Mouse (Mus musculus) brain, embryonic 14.5 days (tissue): ENCODE measurements around the gene Olfr429. TPM values are rescaled to one million over a fixed set of nuclear protein-coding genes. Genes with fewer than 3 reads are reported as not detected.
"Not testable (repeated sequence)": the region's sequence is repeated elsewhere in the genome, so short reads cannot be mapped to it uniquely, and the experiment has no call there.

Experiments used
- DNase-seq: peaks from one replicate; pipeline ENCODE4 v3.0.0-alpha.2; 2011; ENCODE audit warnings: low read depth
- CTCF ChIP-seq: fragments of 200-500 bp; IDR thresholded peaks from 2 replicates; pipeline ENCODE4 v1.5.1; 2012; ENCODE audit warnings: inconsistent platforms, mild to moderate bottlenecking, moderate library complexity, borderline replicate concordance; ENCODE audit not compliant: insufficient read depth, insufficient read length; ENCODE audit errors: extremely low read depth
- POLR2A ChIP-seq: fragments of 200-500 bp; IDR thresholded peaks from 2 replicates; pipeline ENCODE4 v1.6.1; 2012; ENCODE audit warnings: mild to moderate bottlenecking, inconsistent platforms, borderline replicate concordance; ENCODE audit not compliant: poor library complexity, insufficient read depth, insufficient read length, severe bottlenecking; ENCODE audit errors: extremely low read depth
- polyA plus RNA-seq: library from polyadenylated mRNA; depleted of rRNA; stranded (reverse); fragments of >200 nt; gene quantifications from 2 replicates; pipeline ENCODE4 v1.2.3, GENCODE M21; 2012; rRNA removed

Gene Olfr429
- not detected in 2 replicates for polyA plus RNA-seq

DNA sequence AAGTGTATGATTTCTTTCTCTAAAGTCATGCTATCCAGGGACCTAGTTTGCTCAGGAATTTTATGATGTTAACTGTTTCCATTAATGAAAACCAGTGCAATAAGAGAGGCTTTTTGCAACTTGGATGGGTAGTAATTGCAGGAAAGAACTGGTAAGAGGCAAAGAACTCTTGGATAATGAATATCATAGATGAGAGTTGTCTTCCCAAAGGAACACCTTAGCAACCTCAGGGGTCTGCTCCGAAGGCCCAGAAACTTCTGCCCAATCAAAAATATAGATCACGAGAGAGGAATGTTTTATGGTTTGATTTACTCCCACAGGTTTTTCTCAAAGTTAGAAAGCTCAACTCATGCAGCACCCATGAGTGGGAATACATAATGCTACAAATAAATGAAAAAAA, at the start of gene Olfr429:
Gene Olfr429 (plus strand): TSS at position 301 of the 400 bp plus-strand sequence.
- TF ChIP-seq POLR2A (no peak), CTCF (no peak)
- no peak for DNase-seq

DNA sequence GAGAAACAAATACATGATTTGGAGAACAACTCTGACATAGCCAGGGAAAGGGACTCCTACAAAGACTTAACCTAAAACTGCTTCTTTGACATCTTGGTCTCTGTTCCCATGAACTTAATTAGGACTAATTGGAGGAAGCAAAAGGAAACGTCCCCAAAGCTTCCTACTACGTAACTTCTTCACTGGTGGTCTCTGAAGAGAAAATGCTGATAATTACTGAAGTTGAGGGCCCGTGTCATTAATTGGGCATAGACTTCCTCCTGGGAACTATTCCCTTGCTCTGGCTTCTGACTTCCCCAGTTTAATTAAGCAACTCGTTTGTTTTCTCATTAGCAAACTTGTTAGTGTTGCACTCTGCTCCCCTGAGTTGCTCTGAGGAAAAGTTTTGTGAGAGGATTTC, 48.3 kb upstream of the Olfr429 start:
- peak; percentile 1 for DNase-seq
- TF ChIP-seq POLR2A (no peak), CTCF (no peak)

DNA sequence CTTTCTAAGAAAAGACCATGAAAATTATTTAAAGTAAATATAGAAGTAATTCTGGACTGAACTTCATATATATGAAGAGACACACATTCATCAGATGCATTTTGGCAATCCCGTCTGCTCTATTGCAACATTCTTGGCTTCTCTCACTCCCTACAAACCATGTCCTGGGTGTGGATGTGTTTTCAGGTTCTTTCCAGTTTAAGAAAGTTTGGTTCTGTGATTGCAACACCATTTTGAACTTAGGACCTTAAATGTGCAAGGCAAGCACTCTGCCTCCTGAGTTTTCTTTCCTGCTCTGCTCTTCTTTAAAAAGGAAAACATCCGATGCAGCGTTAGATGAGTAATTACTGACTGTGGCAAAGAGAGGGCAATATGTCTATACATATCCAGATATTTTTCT, 45.7 kb upstream of the Olfr429 start:
- no peak for TF ChIP-seq CTCF
- TF ChIP-seq POLR2A: no peak
- DNase-seq: no peak

DNA sequence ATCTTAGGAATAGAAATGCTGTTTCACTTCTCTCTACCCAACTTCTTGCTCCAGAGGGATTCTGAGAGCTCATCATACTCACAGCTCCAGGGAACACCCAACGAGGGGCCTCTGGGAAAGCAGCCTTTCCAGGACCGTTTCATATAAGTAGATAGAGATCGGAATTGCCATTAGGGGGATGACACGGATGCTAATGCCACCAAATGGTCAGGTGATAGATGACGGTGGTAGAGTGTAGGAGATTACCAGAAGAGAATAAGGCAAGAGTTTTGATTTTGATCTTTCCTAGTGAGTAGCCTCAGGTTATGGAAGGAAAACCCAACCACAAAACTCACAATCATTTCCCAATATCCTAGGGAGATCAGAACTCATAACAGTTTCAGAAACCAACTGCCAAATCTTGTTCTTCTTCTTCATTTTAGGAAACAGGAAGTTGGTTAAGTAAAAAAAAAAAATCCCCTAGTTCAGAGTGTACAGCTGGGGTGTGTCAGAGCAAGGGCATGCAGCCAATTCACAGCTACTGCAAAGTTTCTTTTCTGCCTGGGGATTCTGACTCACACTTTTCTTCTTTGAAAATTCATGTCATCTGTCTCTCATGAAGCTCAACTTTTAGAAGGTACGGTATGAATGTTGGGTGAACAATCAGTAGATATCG, 43.5 kb upstream of the Olfr429 start, which contains the start of gene Olfr433:
Gene Olfr433 (plus strand): TSS at position 183 of the 655 bp plus-strand sequence.
- no peak for DNase-seq
- TF ChIP-seq CTCF (no peak), POLR2A (no peak)

DNA sequence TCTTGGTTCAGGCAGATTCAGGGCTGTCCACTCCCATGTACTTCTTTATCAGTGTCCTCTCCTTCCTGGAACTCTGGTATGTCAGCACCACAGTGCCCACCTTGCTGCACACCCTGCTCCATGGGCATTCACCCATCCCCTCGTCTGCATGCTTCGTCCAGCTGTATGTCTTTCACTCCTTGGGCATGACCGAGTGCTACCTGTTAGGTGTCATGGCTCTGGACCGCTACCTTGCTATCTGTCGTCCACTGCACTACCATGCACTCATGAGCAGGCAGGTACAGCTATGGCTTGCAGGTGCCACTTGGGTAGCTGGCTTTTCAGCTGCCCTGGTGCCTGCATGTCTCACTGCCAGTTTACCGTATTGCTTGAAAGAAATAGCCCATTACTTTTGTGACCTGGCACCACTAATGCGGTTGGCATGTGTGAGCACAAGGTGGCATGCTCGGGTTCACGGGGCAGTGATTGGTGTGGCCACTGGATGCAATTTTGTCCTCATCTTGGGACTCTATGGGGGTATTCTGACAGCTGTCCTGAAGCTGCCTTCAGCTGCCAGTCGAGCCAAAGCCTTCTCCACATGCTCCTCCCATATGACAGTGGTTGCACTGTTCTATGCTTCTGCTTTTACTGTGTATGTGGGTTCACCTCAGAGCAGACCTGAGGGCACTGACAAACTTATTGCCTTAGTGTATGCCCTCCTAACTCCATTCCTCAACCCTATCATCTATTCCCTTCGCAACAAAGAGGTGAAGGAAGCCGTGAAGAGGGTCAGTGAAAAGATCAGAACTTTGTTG, 41.8 kb upstream of the Olfr429 start:
- DNase-seq: not testable (repeated sequence)

DNA sequence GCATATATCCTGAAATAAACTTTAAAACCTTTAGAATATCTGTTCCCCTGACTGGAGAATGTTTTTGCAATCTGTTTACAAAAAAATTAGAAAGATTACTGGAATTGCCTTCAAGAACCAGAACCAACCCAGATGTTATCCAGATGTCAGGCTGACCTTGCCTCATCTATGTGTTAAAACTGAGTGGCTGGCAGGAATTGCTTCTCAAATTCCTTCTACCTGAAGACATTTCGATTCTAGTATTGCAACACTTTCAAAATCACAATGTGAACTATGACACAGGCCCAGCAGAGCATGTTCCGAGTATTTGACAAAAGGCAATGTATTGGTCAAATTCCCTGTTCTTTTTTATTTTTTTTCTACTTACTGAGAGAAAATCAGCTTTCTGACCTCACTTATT, 39.7 kb upstream of the Olfr429 start:
- TF ChIP-seq POLR2A (no peak), CTCF (no peak)
- no peak for DNase-seq

DNA sequence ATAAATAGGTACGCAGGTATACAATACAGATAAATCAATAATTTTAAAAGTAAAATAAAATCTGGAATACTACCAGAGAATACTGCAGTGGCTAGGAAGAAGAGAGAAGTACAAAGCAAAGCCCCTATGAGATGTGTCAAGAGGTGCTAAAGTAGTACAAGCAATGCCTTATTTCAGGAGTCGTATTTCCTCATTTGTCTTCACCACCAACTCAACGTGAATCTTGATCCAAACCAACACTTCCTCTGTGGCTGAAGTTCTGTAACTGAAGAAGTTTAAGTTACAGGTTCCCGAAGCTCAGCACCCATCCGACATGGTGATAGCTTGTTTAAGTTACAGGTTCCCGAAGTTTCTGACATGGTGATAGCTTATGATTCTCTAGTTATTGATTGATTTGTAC, 35.9 kb upstream of the Olfr429 start:
- DNase-seq: not testable (repeated sequence)

DNA sequence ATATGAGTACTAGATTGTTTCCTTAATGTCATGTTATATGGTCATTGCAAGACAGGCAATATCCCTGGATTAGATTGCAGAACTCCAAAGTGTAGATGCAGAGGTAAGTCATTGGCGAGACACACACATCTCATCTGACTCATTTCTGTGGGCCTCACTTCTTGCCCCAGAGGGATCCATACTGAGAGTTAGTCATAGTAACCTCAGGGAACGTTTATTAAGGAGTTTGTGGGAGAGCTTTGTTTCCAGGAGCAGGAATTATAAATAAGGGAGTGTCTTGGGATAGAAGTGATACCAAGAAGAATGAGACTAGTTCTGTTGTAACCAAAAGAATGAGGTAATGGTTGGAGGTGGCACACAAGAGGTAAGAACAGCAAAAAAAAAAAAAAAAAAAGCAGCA, 35.2 kb upstream of the Olfr429 start, which contains the start of gene Olfr432:
Gene Olfr432 (plus strand): TSS at position 313 of the 400 bp plus-strand sequence.
- no peak for DNase-seq
- TF ChIP-seq POLR2A (no peak), CTCF (no peak)

DNA sequence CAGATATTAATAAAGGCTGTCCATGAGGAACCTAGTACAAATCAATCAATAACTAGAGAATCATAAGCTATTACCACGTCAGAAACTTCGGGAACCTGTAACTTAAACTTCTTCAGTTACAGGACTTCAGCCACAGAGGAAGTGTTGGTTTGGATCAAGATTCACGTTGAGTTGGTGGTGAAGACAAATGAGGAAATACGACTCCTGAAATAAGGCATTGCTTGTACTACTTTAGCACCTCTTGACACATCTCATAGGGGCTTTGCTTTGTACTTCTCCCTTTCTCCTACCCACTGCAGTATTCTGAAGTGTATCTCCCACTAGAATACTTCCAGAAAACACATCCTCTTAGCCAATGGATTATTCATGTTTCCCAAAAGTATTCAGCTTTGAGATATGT, 34.8 kb upstream of the Olfr429 start:
- not testable (repeated sequence) for DNase-seq

DNA sequence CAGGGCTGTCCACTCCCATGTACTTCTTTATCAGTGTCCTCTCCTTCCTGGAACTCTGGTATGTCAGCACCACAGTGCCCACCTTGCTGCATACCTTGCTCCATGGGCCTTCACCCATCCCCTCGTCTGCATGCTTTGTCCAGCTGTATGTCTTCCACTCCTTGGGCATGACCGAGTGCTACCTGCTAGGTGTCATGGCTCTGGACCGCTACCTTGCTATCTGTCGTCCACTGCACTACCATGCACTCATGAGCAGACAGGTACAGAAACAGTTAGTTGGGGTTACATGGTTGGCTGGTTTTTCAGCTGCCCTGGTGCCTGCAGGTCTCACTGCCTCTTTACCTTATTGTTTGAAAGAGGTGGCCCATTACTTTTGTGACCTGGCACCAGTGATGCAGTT, 33.6 kb upstream of the Olfr429 start:
- no peak for TF ChIP-seq POLR2A
- no peak for TF ChIP-seq CTCF
- no peak for DNase-seq

DNA sequence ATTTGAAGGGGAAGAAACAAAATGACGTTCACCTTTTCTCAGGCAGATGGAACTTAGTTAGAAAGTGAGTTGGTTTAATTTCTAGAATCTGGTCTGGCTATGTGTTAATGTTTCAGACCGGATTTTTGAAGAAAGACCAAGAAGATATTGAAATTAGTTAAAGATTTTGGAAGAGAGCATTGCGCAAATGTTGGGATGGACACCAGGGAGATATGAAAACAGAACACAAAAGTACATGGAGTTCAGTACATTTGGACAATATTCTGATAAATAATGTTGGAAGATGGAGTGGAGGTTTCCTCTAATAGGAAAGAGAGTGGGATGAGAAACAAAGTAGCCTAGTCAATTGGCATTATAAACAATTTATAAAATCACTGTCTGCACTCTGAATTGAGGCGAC, 32.6 kb upstream of the Olfr429 start:
- TF ChIP-seq CTCF (no peak), POLR2A (no peak)
- no peak for DNase-seq

DNA sequence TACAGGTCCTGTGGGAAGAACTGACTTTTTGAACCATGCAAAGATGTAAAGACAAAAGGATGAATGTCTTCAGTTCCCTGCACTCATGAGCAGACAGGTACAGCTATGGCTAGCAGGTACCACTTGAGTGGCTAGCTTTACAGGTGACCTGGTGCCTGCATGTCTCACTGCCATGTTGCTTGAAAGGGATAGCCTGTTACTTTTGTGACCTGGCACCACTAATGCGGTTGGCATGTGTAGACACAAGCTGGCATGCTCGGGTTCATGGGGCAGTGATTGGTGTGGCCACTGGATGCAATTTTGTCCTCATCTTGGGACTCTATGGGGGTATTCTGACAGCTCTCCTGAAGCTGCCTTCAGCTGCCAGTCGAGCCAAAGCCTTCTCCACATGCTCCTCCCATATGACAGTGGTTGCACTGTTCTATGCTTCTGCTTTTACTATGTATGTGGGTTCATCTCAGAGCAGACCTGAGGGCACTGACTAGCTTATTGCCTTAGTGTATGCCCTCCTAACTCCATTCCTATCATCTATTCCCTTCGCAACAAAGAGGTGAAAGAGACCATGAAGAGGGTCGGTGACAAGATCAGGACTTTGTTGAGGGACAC, 32.1 kb upstream of the Olfr429 start:
- no peak for DNase-seq

More for the DNA sequence above, 32.1 kb upstream of the Olfr429 start:
- TF ChIP-seq POLR2A (no peak), CTCF (no peak)
